Mouse (Mus musculus): ENCODE measurements at regions not wholly inside any gene's neighbourhood (a gene's known extent, or its start where the extent isn't known, plus 50 kb on each side); places are given as distances from the start of the nearest gene placed in this dataset.

GRCm38 (mm10) chr12:35267023-35267654 lies 220.2 kb downstream of the Snx13 start:
- TF ChIP-seq CTCF (conservative IDR thresholded peaks at IDR 0.05), result no peak
- no peak for DNase-seq (ENCODE audit: low spot score in 2 of 2)
- Histone ChIP-seq H3K27ac (no peak overlapping the region), H3K4me3 (no peak overlapping the region)

DNA sequence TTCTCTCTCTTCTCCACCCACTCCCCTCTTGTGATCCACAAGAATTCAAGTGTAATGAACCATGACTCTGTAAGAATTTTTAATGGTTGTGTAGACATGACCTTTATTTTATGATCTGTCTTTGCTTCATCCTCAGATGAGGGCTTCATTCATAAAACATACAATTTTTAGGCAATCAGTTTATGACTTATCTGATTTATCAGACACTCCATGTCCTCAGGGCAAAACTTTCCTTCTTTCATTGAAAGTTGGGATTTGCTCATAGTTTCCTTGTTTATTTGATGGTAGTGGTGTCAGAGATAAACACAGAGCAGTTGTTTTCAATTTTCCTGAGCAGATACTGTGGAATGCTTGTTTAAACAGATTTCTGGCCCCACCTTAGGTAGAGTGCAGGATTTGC lies 212.8 kb downstream of the Snx13 start:
- no peak for TF ChIP-seq CTCF (conservative IDR thresholded peaks at IDR 0.05)
- H3K4me3 ChIP-seq, result no peak overlapping the region
- no peak for DNase-seq (ENCODE audit: low spot score in 2 of 2)
- H3K27ac ChIP-seq, result no peak overlapping the region

DNA sequence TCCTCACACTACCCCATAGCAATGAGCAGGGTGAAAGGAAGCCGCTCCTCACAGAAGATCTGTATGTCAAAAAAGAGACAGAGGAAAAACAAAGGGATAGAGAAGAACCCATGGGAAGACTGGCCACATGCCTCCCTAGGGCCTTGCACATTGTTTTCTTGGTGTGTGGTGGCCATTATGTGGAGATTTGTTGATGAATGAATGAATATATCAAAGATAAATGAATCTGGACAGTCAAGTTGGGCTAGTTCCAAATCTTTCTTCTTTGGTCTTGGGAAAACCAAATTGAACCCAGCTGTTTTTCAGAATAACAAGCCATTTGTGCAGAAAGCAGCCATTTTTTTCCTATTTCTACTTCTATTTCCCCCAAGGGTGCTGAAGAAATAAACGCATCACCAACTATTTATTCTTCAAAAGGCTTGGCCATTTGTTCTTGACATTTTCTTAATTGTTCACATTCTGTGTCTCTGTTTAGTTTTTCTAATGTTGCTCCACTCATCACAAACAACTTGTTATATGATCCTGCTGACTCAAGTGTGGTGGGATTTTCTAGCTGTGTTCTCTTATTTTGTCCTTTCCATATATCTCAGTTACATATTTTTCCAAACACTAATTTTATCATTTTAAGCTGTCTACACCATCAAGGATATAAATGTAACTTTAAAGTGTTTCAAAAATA lies 208.9 kb downstream of the Snx13 start:
- no peak for DNase-seq (ENCODE audit: low spot score in 2 of 2)
- Histone ChIP-seq H3K4me3 (no peak overlapping the region), H3K27ac (no peak overlapping the region)
- TF ChIP-seq CTCF (conservative IDR thresholded peaks at IDR 0.05), result no peak

- TF ChIP-seq CTCF (conservative IDR thresholded peaks at IDR 0.05), result no peak
- no peak overlapping the region for H3K27ac ChIP-seq
- no peak for DNase-seq (ENCODE audit: low spot score in 2 of 2)
- H3K4me3 ChIP-seq, result no peak overlapping the region
Observed at GRCm38 (mm10) chr12:35248476-35248875, 201.5 kb downstream of the Snx13 start.

DNA sequence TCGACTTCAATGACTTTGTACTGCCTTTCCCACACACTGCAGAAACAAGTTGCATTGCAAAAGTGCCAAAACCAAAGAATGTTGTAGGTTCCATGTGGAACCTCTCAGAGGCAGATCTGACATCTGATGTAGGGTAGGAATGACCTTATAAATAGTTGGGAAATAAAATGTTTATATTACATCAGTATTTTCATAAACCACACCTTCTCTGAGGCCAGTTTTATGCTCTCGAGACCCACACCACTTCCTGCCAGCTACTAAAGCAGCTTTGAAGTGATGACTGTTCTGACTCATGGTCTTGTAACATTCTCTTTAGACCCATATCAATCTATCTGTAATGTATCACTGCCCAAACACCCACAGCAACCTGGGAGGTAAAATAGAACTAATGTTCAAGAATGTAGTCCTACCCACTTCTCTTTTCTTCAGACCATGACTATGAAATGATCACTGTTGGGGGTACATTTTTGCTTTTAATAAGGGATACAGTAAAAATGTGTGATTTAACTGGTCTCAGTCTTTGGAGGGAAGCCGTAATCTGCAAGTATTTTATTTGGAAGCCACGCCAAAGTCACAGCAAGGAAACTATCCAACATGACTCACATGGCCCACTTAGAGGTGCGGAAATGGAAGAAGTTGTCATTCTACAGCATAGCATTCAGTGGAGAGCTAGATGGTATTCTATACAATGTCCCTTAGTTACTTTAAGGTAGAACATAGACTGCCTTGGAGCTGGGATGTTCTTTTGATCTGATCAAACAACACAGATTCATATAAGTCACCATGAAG lies 199.4 kb downstream of the Snx13 start:
- Histone ChIP-seq H3K4me3 (no peak overlapping the region), H3K27ac (no peak overlapping the region)
- TF ChIP-seq CTCF (conservative IDR thresholded peaks at IDR 0.05), result no peak
- no peak for DNase-seq (ENCODE audit: low spot score in 2 of 2)

- Histone ChIP-seq H3K4me3 (no peak overlapping the region), H3K27ac (no peak overlapping the region)
- DNase-seq (ENCODE audit: low spot score in 2 of 2), result peak in 1 of 2 experiments; percentile 11
- TF ChIP-seq CTCF (conservative IDR thresholded peaks at IDR 0.05), result no peak
Observed at GRCm38 (mm10) chr12:35232322-35232673, 185.3 kb downstream of the Snx13 start.

GRCm38 (mm10) chr12:35231414-35232321 lies 184.7 kb downstream of the Snx13 start:
- H3K4me3 ChIP-seq, result no peak overlapping the region
- no peak overlapping the region for H3K27ac ChIP-seq
- DNase-seq (ENCODE audit: low spot score in 2 of 2), result peak in 1 of 2 experiments; percentile 12
- TF ChIP-seq CTCF (conservative IDR thresholded peaks at IDR 0.05), result no peak; the same call in 1 of the 2 replicates

DNA sequence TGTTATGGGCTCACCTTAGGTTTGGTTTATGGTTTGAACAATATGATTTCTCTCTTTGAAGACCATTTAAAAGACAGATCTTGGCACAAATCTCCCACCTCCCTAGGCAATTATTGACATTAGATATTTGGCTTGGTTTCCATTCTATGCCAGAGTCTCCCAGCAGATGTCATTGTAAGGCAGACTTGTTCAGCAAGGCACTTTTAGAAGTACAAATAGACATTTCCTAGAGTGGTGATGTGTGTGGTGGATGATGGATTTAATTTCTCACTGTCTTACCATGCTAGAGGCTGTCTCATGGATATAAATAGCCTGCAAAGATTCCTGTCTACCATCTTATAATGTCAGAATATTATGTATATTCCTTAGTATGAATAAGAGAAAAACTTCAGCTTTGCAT lies 173.4 kb downstream of the Snx13 start:
- TF ChIP-seq CTCF (conservative IDR thresholded peaks at IDR 0.05), result peak; percentile 65
- DNase-seq (ENCODE audit: low spot score in 2 of 2), result no peak
- Histone ChIP-seq H3K4me3 (no peak overlapping the region), H3K27ac (no peak overlapping the region)

DNA sequence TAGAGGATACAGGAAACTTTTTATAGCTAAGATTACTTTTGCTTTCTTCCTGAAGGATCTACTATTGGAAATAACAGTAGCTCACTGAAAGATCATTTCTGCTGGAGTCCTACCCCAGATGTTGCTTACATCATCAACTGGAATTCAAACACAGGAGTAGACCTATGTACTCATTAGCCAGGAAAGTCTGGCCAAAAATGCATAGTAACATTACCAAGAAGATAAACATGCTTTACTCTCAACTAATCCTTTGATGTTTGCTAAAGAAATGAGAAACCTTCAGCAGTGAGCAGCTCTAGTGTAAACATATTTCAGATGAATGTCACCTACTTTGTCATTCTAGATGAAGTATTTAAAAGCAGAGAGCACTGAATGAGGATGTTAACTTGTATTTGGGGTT lies 173.0 kb downstream of the Snx13 start:
- no peak for DNase-seq (ENCODE audit: low spot score in 2 of 2)
- H3K4me3 ChIP-seq, result no peak overlapping the region
- H3K27ac ChIP-seq, result no peak overlapping the region
- TF ChIP-seq CTCF (conservative IDR thresholded peaks at IDR 0.05), result no peak

- no peak for TF ChIP-seq CTCF (conservative IDR thresholded peaks at IDR 0.05)
- DNase-seq (ENCODE audit: low spot score in 2 of 2), result no peak
- Histone ChIP-seq H3K27ac (no peak overlapping the region), H3K4me3 (no peak overlapping the region)
Observed at GRCm38 (mm10) chr12:35216725-35217124, 169.7 kb downstream of the Snx13 start.

GRCm38 (mm10) chr12:35209399-35209798 lies 162.4 kb downstream of the Snx13 start:
- DNase-seq (ENCODE audit: low spot score in 2 of 2), result no peak
- TF ChIP-seq CTCF (conservative IDR thresholded peaks at IDR 0.05), result no peak
- H3K4me3 ChIP-seq, result no peak overlapping the region
- no peak overlapping the region for H3K27ac ChIP-seq

- no peak for TF ChIP-seq CTCF (conservative IDR thresholded peaks at IDR 0.05)
- Histone ChIP-seq H3K27ac (no peak overlapping the region), H3K4me3 (no peak overlapping the region)
- no peak for DNase-seq (ENCODE audit: low spot score in 2 of 2)
Observed at GRCm38 (mm10) chr12:35207605-35208004, 160.6 kb downstream of the Snx13 start.

DNA sequence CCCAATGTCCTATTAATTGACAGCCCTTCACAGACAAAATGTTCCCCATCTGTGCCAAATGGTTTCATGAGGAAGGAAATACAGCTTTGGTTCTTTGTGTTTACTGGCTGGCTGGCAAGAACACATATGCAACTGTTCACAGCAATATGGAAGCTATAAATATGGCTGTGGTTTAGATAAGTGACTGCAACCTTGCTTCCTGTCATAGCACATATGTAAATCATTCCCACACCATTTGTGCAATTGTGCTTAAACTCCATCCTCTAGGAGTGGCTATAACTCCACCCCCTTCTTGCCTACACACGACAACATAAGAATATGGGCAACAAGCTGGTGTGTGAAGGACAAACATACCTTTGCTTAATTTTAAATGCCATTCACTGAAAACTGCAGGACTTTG lies 156.4 kb downstream of the Snx13 start:
- no peak overlapping the region for H3K27ac ChIP-seq
- no peak for DNase-seq (ENCODE audit: low spot score in 2 of 2)
- TF ChIP-seq CTCF (conservative IDR thresholded peaks at IDR 0.05), result no peak
- no peak overlapping the region for H3K4me3 ChIP-seq

Measured in layer of hippocampus, adult 2 months (tissue).